Mouse (Mus musculus) MEL (cell line): ENCODE data around the gene Gsap. TPM values are rescaled to one million over a fixed set of nuclear protein-coding genes. Genes with fewer than 3 reads are reported as not detected.

ENCODE experiments used
- DNase-seq: peaks from one replicate; pipeline ENCODE4 v3.0.0; 2011; ENCODE audit warnings: low read depth, low spot score
- H3K27ac ChIP-seq: 2 replicates; pipeline ENCODE4 v1.5.1; 2012; ENCODE audit warnings: low read depth, mild to moderate bottlenecking, control low read depth, low read length, moderate library complexity; ENCODE audit not compliant: control insufficient read depth
- H3K27me3 ChIP-seq, 2 experiments: fragments of 150-350 bp in 1 of 2; sonication (generic) in 1 of 2; 2 replicates each; pipeline ENCODE4 v1.6.1; 2012; ENCODE audit warnings: low read length in 2 of 2, mild to moderate bottlenecking in 2 of 2, improper control_type of control experiment in 1 of 2, moderate library complexity in 1 of 2; ENCODE audit not compliant: insufficient read depth in 2 of 2, control insufficient read depth in 1 of 2
- H3K36me3 ChIP-seq, 2 experiments: 2 replicates each; pipeline ENCODE4 v1.6.1; 2012 to 2014; ENCODE audit warnings: low read length in 2 of 2, improper control_type of control experiment in 1 of 2, inconsistent platforms in 1 of 2, mild to moderate bottlenecking in 1 of 2; ENCODE audit not compliant: insufficient read depth in 2 of 2, control insufficient read depth in 1 of 2
- H3K4me1 ChIP-seq, 2 experiments: fragments of 150-350 bp in 1 of 2; sonication (generic) in 1 of 2; 2 replicates each; pipeline ENCODE4 v1.6.1; 2012; ENCODE audit warnings: low read length in 2 of 2, improper control_type of control experiment in 1 of 2, mild to moderate bottlenecking in 1 of 2; ENCODE audit not compliant: insufficient read depth in 2 of 2, control insufficient read depth in 1 of 2
- H3K4me3 ChIP-seq, 2 experiments: fragments of 150-350 bp in 1 of 2; sonication (generic) in 1 of 2; 2 replicates each; pipeline ENCODE4 v1.5.1; 2012; ENCODE audit warnings: low read depth in 2 of 2, low read length in 2 of 2, mild to moderate bottlenecking in 2 of 2, moderate library complexity in 2 of 2, control low read depth in 1 of 2, improper control_type of control experiment in 1 of 2; ENCODE audit not compliant: control insufficient read depth in 1 of 2, insufficient read depth in 1 of 2
- H3K79me2 ChIP-seq: 2 replicates; pipeline ENCODE4 v1.6.1; 2012; ENCODE audit warnings: mild to moderate bottlenecking, low read length, moderate library complexity; ENCODE audit not compliant: control insufficient read depth, poor library complexity, insufficient read depth
- H3K9ac ChIP-seq: 2 replicates; pipeline ENCODE4 v1.6.1; 2012; ENCODE audit warnings: low read depth, mild to moderate bottlenecking, control low read depth, low read length, moderate library complexity; ENCODE audit not compliant: control insufficient read depth, poor library complexity, severe bottlenecking
- H3K9me3 ChIP-seq: fragments of 150-350 bp; sonication (generic); replicated peaks from 2 replicates; pipeline ENCODE4 v1.6.1; 2012; ENCODE audit warnings: mild to moderate bottlenecking, low read length, improper control_type of control experiment, moderate library complexity; ENCODE audit not compliant: insufficient read depth
- BHLHE40 ChIP-seq: IDR thresholded peaks from 2 replicates; pipeline ENCODE4 v1.6.1; 2012; ENCODE audit warnings: low read depth, mild to moderate bottlenecking, inconsistent platforms, low read length, improper control_type of control experiment, borderline replicate concordance
- CHD1 ChIP-seq: IDR thresholded peaks from 2 replicates; pipeline ENCODE4 v1.6.1; 2012; ENCODE audit warnings: low read depth, mild to moderate bottlenecking, inconsistent platforms, low read length, improper control_type of control experiment
- CHD2 ChIP-seq: IDR thresholded peaks from 2 replicates; pipeline ENCODE4 v1.6.1; 2011; ENCODE audit warnings: low read length, improper control_type of control experiment
- CTCF ChIP-seq, 3 experiments: IDR thresholded peaks in 2 of 3; conservative IDR thresholded peaks in 1 of 3; 2 replicates each; pipeline ENCODE4 v1.5.1; 2011 to 2012; ENCODE audit warnings: low read length in 3 of 3, low read depth in 2 of 3, mild to moderate bottlenecking in 2 of 3, improper control_type of control experiment in 1 of 3, inconsistent platforms in 1 of 3, mixed read lengths in 1 of 3, moderate library complexity in 1 of 3; ENCODE audit not compliant: control insufficient read depth in 1 of 3, insufficient read depth in 1 of 3, poor library complexity in 1 of 3, severe bottlenecking in 1 of 3
- ELF1 ChIP-seq: IDR thresholded peaks from 2 replicates; pipeline ENCODE4 v1.6.1; 2014; ENCODE audit warnings: low read depth, mild to moderate bottlenecking, inconsistent platforms, low read length, improper control_type of control experiment, moderate library complexity
- EP300 ChIP-seq, 2 experiments: IDR thresholded peaks; 2 replicates each; pipeline ENCODE4 v1.6.1; 2011; ENCODE audit warnings: improper control_type of control experiment in 2 of 2, low read length in 2 of 2, low read depth in 1 of 2, mild to moderate bottlenecking in 1 of 2
- ETS1 ChIP-seq: IDR thresholded peaks from 2 replicates; pipeline ENCODE4 v1.6.1; 2012; ENCODE audit warnings: low read depth, mild to moderate bottlenecking, inconsistent platforms, low read length, improper control_type of control experiment, moderate library complexity
- GABPA ChIP-seq: IDR thresholded peaks from 2 replicates; pipeline ENCODE4 v1.6.1; 2012; ENCODE audit warnings: low read depth, mild to moderate bottlenecking, inconsistent platforms, low read length, improper control_type of control experiment, moderate library complexity
- GATA1 ChIP-seq: IDR thresholded peaks from 2 replicates; pipeline ENCODE4 v1.6.1; 2011; ENCODE audit warnings: low read depth, low read length, improper control_type of control experiment
- HCFC1 ChIP-seq: IDR thresholded peaks from 2 replicates; pipeline ENCODE4 v1.6.1; 2012; ENCODE audit warnings: low read depth, mild to moderate bottlenecking, inconsistent platforms, low read length, improper control_type of control experiment, moderate library complexity
- JUND ChIP-seq: IDR thresholded peaks from 2 replicates; pipeline ENCODE4 v1.6.1; 2011; ENCODE audit warnings: low read depth, mild to moderate bottlenecking, improper control_type of control experiment, low read length
- KAT2A ChIP-seq: conservative IDR thresholded peaks from 2 replicates; pipeline ENCODE4 v1.6.1; 2012; ENCODE audit warnings: low read depth, low read length, improper control_type of control experiment, inconsistent platforms
- MAFK ChIP-seq: IDR thresholded peaks from 2 replicates; pipeline ENCODE4 v1.6.1; 2011; ENCODE audit warnings: low read depth, mild to moderate bottlenecking, low read length, improper control_type of control experiment, borderline replicate concordance
- MAX ChIP-seq: IDR thresholded peaks from 2 replicates; pipeline ENCODE4 v1.6.1; 2011; ENCODE audit warnings: low read length, improper control_type of control experiment
- MAZ ChIP-seq: IDR thresholded peaks from 2 replicates; pipeline ENCODE4 v1.6.1; 2012; ENCODE audit warnings: low read depth, mild to moderate bottlenecking, inconsistent platforms, low read length, improper control_type of control experiment
- MEF2A ChIP-seq: IDR thresholded peaks from 2 replicates; pipeline ENCODE4 v1.6.1; 2014; ENCODE audit warnings: low read depth, mild to moderate bottlenecking, inconsistent platforms, low read length, improper control_type of control experiment; ENCODE audit not compliant: poor library complexity, insufficient replicate concordance, severe bottlenecking; ENCODE audit errors: extremely low read depth
- MYB ChIP-seq: IDR thresholded peaks from 2 replicates; pipeline ENCODE4 v1.6.1; 2011; ENCODE audit warnings: mild to moderate bottlenecking, low read depth, low read length, improper control_type of control experiment
- NELFE ChIP-seq: IDR thresholded peaks from 2 replicates; pipeline ENCODE4 v1.6.1; 2011; ENCODE audit warnings: low read depth, low read length, improper control_type of control experiment
- POLR2A ChIP-seq, 2 experiments: IDR thresholded peaks; 2 replicates each; pipeline ENCODE4 v1.6.1; 2011 to 2012; ENCODE audit warnings: low read length in 2 of 2, mild to moderate bottlenecking in 2 of 2, control low read depth in 1 of 2, improper control_type of control experiment in 1 of 2, low read depth in 1 of 2, moderate library complexity in 1 of 2; ENCODE audit not compliant: control insufficient read depth in 1 of 2, insufficient read depth in 1 of 2, poor library complexity in 1 of 2
- POLR2AphosphoS2 ChIP-seq: IDR thresholded peaks from 2 replicates; pipeline ENCODE4 v1.6.1; 2011; ENCODE audit warnings: low read length, improper control_type of control experiment
- POLR2AphosphoS5 ChIP-seq: IDR thresholded peaks from 2 replicates; pipeline ENCODE4 v1.6.1; 2012; ENCODE audit warnings: low read depth, borderline replicate concordance, mild to moderate bottlenecking, inconsistent platforms, low read length, moderate library complexity, mixed read lengths
- RAD21 ChIP-seq: IDR thresholded peaks from 2 replicates; pipeline ENCODE4 v1.6.1; 2011; ENCODE audit warnings: mild to moderate bottlenecking, low read depth, low read length, improper control_type of control experiment
- RCOR1 ChIP-seq: IDR thresholded peaks from 2 replicates; pipeline ENCODE4 v1.6.1; 2012; ENCODE audit warnings: low read depth, mild to moderate bottlenecking, inconsistent platforms, low read length, improper control_type of control experiment
- SIN3A ChIP-seq: IDR thresholded peaks from 2 replicates; pipeline ENCODE4 v1.6.1; 2012; ENCODE audit warnings: low read length, improper control_type of control experiment, inconsistent platforms
- SMC3 ChIP-seq: IDR thresholded peaks from 2 replicates; pipeline ENCODE4 v1.6.1; 2011; ENCODE audit warnings: low read depth, low read length, improper control_type of control experiment
- TBP ChIP-seq: IDR thresholded peaks from 2 replicates; pipeline ENCODE4 v1.8.0; 2011; ENCODE audit warnings: low read depth, low read length, improper control_type of control experiment
- TCF12 ChIP-seq: IDR thresholded peaks from 2 replicates; pipeline ENCODE4 v1.6.1; 2014; ENCODE audit warnings: low read depth, mild to moderate bottlenecking, inconsistent platforms, low read length, improper control_type of control experiment, moderate library complexity
- USF1 ChIP-seq: IDR thresholded peaks from 2 replicates; pipeline ENCODE4 v1.6.1; 2014; ENCODE audit warnings: low read depth, mild to moderate bottlenecking, inconsistent platforms, low read length, improper control_type of control experiment, moderate library complexity
- USF2 ChIP-seq, 2 experiments: IDR thresholded peaks; 2 replicates each; pipeline ENCODE4 v1.6.1; 2011 to 2012; ENCODE audit warnings: improper control_type of control experiment in 2 of 2, low read length in 2 of 2, borderline replicate concordance in 1 of 2, inconsistent platforms in 1 of 2, low read depth in 1 of 2, mild to moderate bottlenecking in 1 of 2; ENCODE audit not compliant: insufficient read depth in 1 of 2
- ZC3H11A ChIP-seq: IDR thresholded peaks from 2 replicates; pipeline ENCODE4 v1.6.1; 2012; ENCODE audit warnings: low read depth, mild to moderate bottlenecking, inconsistent platforms, low read length, improper control_type of control experiment
- ZMIZ1 ChIP-seq: IDR thresholded peaks from 2 replicates; pipeline ENCODE4 v1.6.1; 2012; ENCODE audit warnings: low read depth, mild to moderate bottlenecking, inconsistent platforms, low read length, improper control_type of control experiment, moderate library complexity
- ZNF384 ChIP-seq: IDR thresholded peaks from 2 replicates; pipeline ENCODE4 v1.6.1; 2012; ENCODE audit warnings: low read depth, mild to moderate bottlenecking, inconsistent platforms, low read length, improper control_type of control experiment
- polyA plus RNA-seq, 2 experiments: library from polyadenylated mRNA; stranded (reverse) in 1 of 2; unstranded in 1 of 2; fragments of >175 nt in 1 of 2; fragments of >200 nt in 1 of 2; gene quantifications; 2 replicates each; pipeline versions ENCODE4 v1.2.1 to v1.2.4; 2012; ENCODE audit warnings: low replicate concordance in 2 of 2, low read depth in 1 of 2; ENCODE audit not compliant: insufficient read length in 2 of 2, insufficient read depth in 1 of 2, missing spikeins in 1 of 2
- total RNA-seq: library from RNA; depleted of rRNA; stranded (reverse); fragments of 300-350 nt; gene quantifications from 2 replicates; pipeline ENCODE4 v1.2.3, GENCODE M21; 2012

Gene Gsap
- total and polyA plus RNA-seq, 3 experiments, result 0.19 to 0.22 TPM; not detected in 1

- peaks cover 4% of the 10 kb centered on the region in 2 experiments; a peak in 2 of 4 replicates for H3K27me3 ChIP-seq
- H3K36me3 ChIP-seq, result no peaks in the 10 kb centered on the region
- no peak overlapping the region for H3K9ac ChIP-seq
- no peak overlapping the region for H3K4me3 ChIP-seq
- no peak overlapping the region for H3K27ac ChIP-seq
- no peak for TF ChIP-seq MAFK
- TF ChIP-seq TCF12, result no peak
- no peak for TF ChIP-seq RAD21
- TF ChIP-seq CHD2, result no peak
- no peak for TF ChIP-seq CTCF (IDR thresholded peaks at IDR 0.05 in 2 of 3, conservative IDR thresholded peaks at IDR 0.05 in 1 of 3; ENCODE audit: control insufficient read depth in 1 of 3, insufficient read depth in 1 of 3, low read depth in 2 of 3, low read length in 3 of 3, poor library complexity in 1 of 3, severe bottlenecking in 1 of 3)
- TF ChIP-seq MAX, result no peak
- TF ChIP-seq BHLHE40, result no peak
- TF ChIP-seq ZMIZ1, result no peak
- no peak for TF ChIP-seq EP300 (IDR thresholded peaks at IDR 0.05; ENCODE audit: low read depth in 1 of 2, low read length in 2 of 2)
- TF ChIP-seq SMC3, result no peak
- TF ChIP-seq CHD1, result no peak
- no peak for TF ChIP-seq ZNF384
- no peak for TF ChIP-seq POLR2A (IDR thresholded peaks at IDR 0.05; ENCODE audit: control insufficient read depth in 1 of 2, insufficient read depth in 1 of 2, low read depth in 1 of 2, low read length in 2 of 2, poor library complexity in 1 of 2)
- H3K4me1 ChIP-seq, result no peaks in the 10 kb centered on the region
- H3K9me3 ChIP-seq, result no peaks in the 10 kb centered on the region
- H3K79me2 ChIP-seq, result no peaks in the 10 kb centered on the region
- DNase-seq, result no peak
These were observed 37.7 kb upstream of the Gsap start for GRCm38 (mm10) chr5:21148358-21148757.

DNA sequence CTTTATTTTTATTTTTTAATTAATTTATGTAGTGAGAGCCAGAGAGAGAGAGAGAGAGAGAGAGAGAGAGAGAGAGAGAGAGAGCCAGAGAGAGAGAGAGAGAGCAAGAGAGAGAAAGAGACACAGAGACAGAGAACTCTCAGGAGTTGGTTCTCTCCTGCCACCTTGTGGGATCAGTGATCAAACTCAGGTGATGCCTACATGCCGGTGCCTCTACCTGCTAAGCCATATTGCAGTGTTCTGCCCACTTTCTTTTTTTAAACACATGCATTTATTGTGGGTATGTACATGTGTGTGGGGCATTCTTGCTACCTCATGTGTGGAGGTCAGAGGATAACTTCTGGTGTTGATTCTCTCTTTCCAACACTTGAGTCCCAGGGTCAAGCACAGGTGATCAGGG is 32.4 kb upstream of the Gsap start:
- Histone ChIP-seq H3K36me3 (no peaks in the 10 kb centered on the region), H3K27ac (no peak overlapping the region)
- DNase-seq, result peak; percentile 16
- TF ChIP-seq ZC3H11A, result peak; percentile 43; the same call in 1 of the 2 replicates
- TF ChIP-seq CTCF (IDR thresholded peaks at IDR 0.05 in 2 of 3, conservative IDR thresholded peaks at IDR 0.05 in 1 of 3; ENCODE audit: control insufficient read depth in 1 of 3, insufficient read depth in 1 of 3, low read depth in 2 of 3, low read length in 3 of 3, poor library complexity in 1 of 3, severe bottlenecking in 1 of 3), result peak in 2 of 3 experiments; percentile 26 to 41; a peak in 3 of 6 replicates
- TF ChIP-seq GABPA, result no peak
- TF ChIP-seq USF2 (IDR thresholded peaks at IDR 0.05; ENCODE audit: borderline replicate concordance in 1 of 2, insufficient read depth in 1 of 2, low read depth in 1 of 2, low read length in 2 of 2), result no peak
- TF ChIP-seq ETS1, result no peak
- no peak for TF ChIP-seq POLR2AphosphoS5
- no peak for TF ChIP-seq ELF1
- no peak for TF ChIP-seq NELFE
- no peak for TF ChIP-seq SIN3A
- no peak for TF ChIP-seq HCFC1
- TF ChIP-seq CHD2, result no peak
- TF ChIP-seq POLR2AphosphoS2, result no peak
- no peak for TF ChIP-seq ZMIZ1
- no peak for TF ChIP-seq MAZ
- TF ChIP-seq RAD21, result peak; percentile 53
- TF ChIP-seq RCOR1, result no peak
- no peak for TF ChIP-seq USF1
- TF ChIP-seq JUND, result no peak
- TF ChIP-seq TBP, result no peak
- TF ChIP-seq MEF2A, result no peak
- no peak for TF ChIP-seq POLR2A (IDR thresholded peaks at IDR 0.05; ENCODE audit: control insufficient read depth in 1 of 2, insufficient read depth in 1 of 2, low read depth in 1 of 2, low read length in 2 of 2, poor library complexity in 1 of 2)
- TF ChIP-seq KAT2A, result no peak
- TF ChIP-seq MYB, result no peak
- no peak for TF ChIP-seq GATA1
- TF ChIP-seq SMC3, result peak; percentile 51
- TF ChIP-seq MAFK, result no peak

More for the DNA sequence above, 32.4 kb upstream of the Gsap start:
- Histone ChIP-seq H3K9ac (no peak overlapping the region), H3K4me1 (no peaks in the 10 kb centered on the region), H3K27me3 (peaks cover 3% of the 10 kb centered on the region in 2 experiments; a peak in 2 of 4 replicates), H3K79me2 (no peaks in the 10 kb centered on the region), H3K4me3 (no peak overlapping the region), H3K9me3 (no peaks in the 10 kb centered on the region)
